Mouse (Mus musculus): ENCODE results near the gene Slc9a8. TPM values are rescaled to one million over a fixed set of nuclear protein-coding genes. Genes with fewer than 3 reads are reported as not detected.

The Slc9a8 gene
- polyA plus RNA-seq, 1 experiment = 75.4 TPM

- H3K27me3 ChIP-seq (ENCODE audit: control insufficient read depth, insufficient read depth, low read length) = no peaks in the 10 kb centered on the region
- no peaks in the 10 kb centered on the region for H3K4me1 ChIP-seq (replicated peaks; ENCODE audit: control insufficient read depth, insufficient read depth, low read length)
- WGBS = 78% methylated on average over 6 of the region's 6 CpGs
- H3K36me3 ChIP-seq (ENCODE audit: control insufficient read depth, insufficient read depth, low read length) = peaks cover 17% of the 10 kb centered on the region
- DNase-seq = peak; percentile 52
- peak; percentile 78; the same call in 1 of the 2 replicates for TF ChIP-seq CTCF (IDR thresholded peaks at IDR 0.05; ENCODE audit: borderline replicate concordance, control insufficient read depth, extremely low read depth, insufficient read depth, low read length, poor library complexity)
- no peak for TF ChIP-seq POLR2A (IDR thresholded peaks at IDR 0.05; ENCODE audit: control insufficient read depth, extremely low read depth, insufficient read depth, low read length, poor library complexity)
- H3K27ac ChIP-seq (ENCODE audit: control insufficient read depth, insufficient read depth, low read length) = no peak overlapping the region
- H3K4me3 ChIP-seq (ENCODE audit: control insufficient read depth, insufficient read depth, low read length) = no peak overlapping the region
These were observed 41.4 kb downstream of the Slc9a8 start for GRCm38 (mm10) chr2:167462954-167463353.

- TF ChIP-seq CTCF (IDR thresholded peaks at IDR 0.05; ENCODE audit: borderline replicate concordance, control insufficient read depth, extremely low read depth, insufficient read depth, low read length, poor library complexity) = no peak
- TF ChIP-seq POLR2A (IDR thresholded peaks at IDR 0.05; ENCODE audit: control insufficient read depth, extremely low read depth, insufficient read depth, low read length, poor library complexity) = no peak
- H3K27me3 ChIP-seq (ENCODE audit: control insufficient read depth, insufficient read depth, low read length) = no peaks in the 10 kb centered on the region
- no peak overlapping the region for H3K27ac ChIP-seq (ENCODE audit: control insufficient read depth, insufficient read depth, low read length)
- 94% methylated on average over 5 of the region's 5 CpGs for WGBS
- H3K36me3 ChIP-seq (ENCODE audit: control insufficient read depth, insufficient read depth, low read length) = peaks cover 20% of the 10 kb centered on the region
- no peak overlapping the region for H3K4me3 ChIP-seq (ENCODE audit: control insufficient read depth, insufficient read depth, low read length)
- no peaks in the 10 kb centered on the region for H3K4me1 ChIP-seq (replicated peaks; ENCODE audit: control insufficient read depth, insufficient read depth, low read length)
- DNase-seq = no peak
These were observed 42.3 kb downstream of the Slc9a8 start for GRCm38 (mm10) chr2:167463802-167464201.

- DNase-seq = no peak
- no peaks in the 10 kb centered on the region for H3K27me3 ChIP-seq (ENCODE audit: control insufficient read depth, insufficient read depth, low read length)
- peaks cover 31% of the 10 kb centered on the region for H3K36me3 ChIP-seq (ENCODE audit: control insufficient read depth, insufficient read depth, low read length)
- H3K27ac ChIP-seq (ENCODE audit: control insufficient read depth, insufficient read depth, low read length) = no peak overlapping the region
- TF ChIP-seq CTCF (IDR thresholded peaks at IDR 0.05; ENCODE audit: borderline replicate concordance, control insufficient read depth, extremely low read depth, insufficient read depth, low read length, poor library complexity) (no peak), POLR2A (IDR thresholded peaks at IDR 0.05; ENCODE audit: control insufficient read depth, extremely low read depth, insufficient read depth, low read length, poor library complexity) (no peak)
- WGBS = 99% methylated on average over 3 of the region's 3 CpGs
- H3K4me3 ChIP-seq (ENCODE audit: control insufficient read depth, insufficient read depth, low read length) = no peak overlapping the region
- H3K4me1 ChIP-seq (replicated peaks; ENCODE audit: control insufficient read depth, insufficient read depth, low read length) = no peaks in the 10 kb centered on the region
These were observed 44.4 kb downstream of the Slc9a8 start for GRCm38 (mm10) chr2:167465951-167466350.

GRCm38 (mm10) chr2:167467214-167467613 lies 45.7 kb downstream of the Slc9a8 start:
- TF ChIP-seq POLR2A (IDR thresholded peaks at IDR 0.05; ENCODE audit: control insufficient read depth, extremely low read depth, insufficient read depth, low read length, poor library complexity) (no peak), CTCF (IDR thresholded peaks at IDR 0.05; ENCODE audit: borderline replicate concordance, control insufficient read depth, extremely low read depth, insufficient read depth, low read length, poor library complexity) (no peak)
- Histone ChIP-seq H3K4me3 (ENCODE audit: control insufficient read depth, insufficient read depth, low read length) (no peak overlapping the region), H3K27me3 (ENCODE audit: control insufficient read depth, insufficient read depth, low read length) (no peaks in the 10 kb centered on the region), H3K4me1 (replicated peaks; ENCODE audit: control insufficient read depth, insufficient read depth, low read length) (no peaks in the 10 kb centered on the region), H3K36me3 (ENCODE audit: control insufficient read depth, insufficient read depth, low read length) (peaks cover 43% of the 10 kb centered on the region), H3K27ac (ENCODE audit: control insufficient read depth, insufficient read depth, low read length) (no peak overlapping the region)
- no peak for DNase-seq
- WGBS = 85% methylated on average over 5 of the region's 5 CpGs

GRCm38 (mm10) chr2:167468444-167468843 lies 46.9 kb downstream of the Slc9a8 start:
- TF ChIP-seq CTCF (IDR thresholded peaks at IDR 0.05; ENCODE audit: borderline replicate concordance, control insufficient read depth, extremely low read depth, insufficient read depth, low read length, poor library complexity) (no peak), POLR2A (IDR thresholded peaks at IDR 0.05; ENCODE audit: control insufficient read depth, extremely low read depth, insufficient read depth, low read length, poor library complexity) (no peak)
- H3K36me3 ChIP-seq (ENCODE audit: control insufficient read depth, insufficient read depth, low read length) = peaks cover 43% of the 10 kb centered on the region
- no peaks in the 10 kb centered on the region for H3K27me3 ChIP-seq (ENCODE audit: control insufficient read depth, insufficient read depth, low read length)
- WGBS = 98% methylated on average over 6 of the region's 6 CpGs
- H3K4me3 ChIP-seq (ENCODE audit: control insufficient read depth, insufficient read depth, low read length) = no peak overlapping the region
- H3K4me1 ChIP-seq (replicated peaks; ENCODE audit: control insufficient read depth, insufficient read depth, low read length) = no peaks in the 10 kb centered on the region
- no peak overlapping the region for H3K27ac ChIP-seq (ENCODE audit: control insufficient read depth, insufficient read depth, low read length)
- DNase-seq = peak; percentile 24

GRCm38 (mm10) chr2:167470611-167471010 lies 49.1 kb downstream of the Slc9a8 start:
- WGBS = 98% methylated on average over 3 of the region's 3 CpGs
- no peak overlapping the region for H3K27ac ChIP-seq (ENCODE audit: control insufficient read depth, insufficient read depth, low read length)
- H3K4me3 ChIP-seq (ENCODE audit: control insufficient read depth, insufficient read depth, low read length) = no peak overlapping the region
- DNase-seq = no peak
- no peaks in the 10 kb centered on the region for H3K4me1 ChIP-seq (replicated peaks; ENCODE audit: control insufficient read depth, insufficient read depth, low read length)
- peaks cover 51% of the 10 kb centered on the region for H3K36me3 ChIP-seq (ENCODE audit: control insufficient read depth, insufficient read depth, low read length)
- no peaks in the 10 kb centered on the region for H3K27me3 ChIP-seq (ENCODE audit: control insufficient read depth, insufficient read depth, low read length)
- TF ChIP-seq POLR2A (IDR thresholded peaks at IDR 0.05; ENCODE audit: control insufficient read depth, extremely low read depth, insufficient read depth, low read length, poor library complexity) = no peak
- no peak for TF ChIP-seq CTCF (IDR thresholded peaks at IDR 0.05; ENCODE audit: borderline replicate concordance, control insufficient read depth, extremely low read depth, insufficient read depth, low read length, poor library complexity)

GRCm38 (mm10) chr2:167471585-167471984 lies 50.1 kb downstream of the Slc9a8 start:
- no peak for DNase-seq
- Histone ChIP-seq H3K4me3 (ENCODE audit: control insufficient read depth, insufficient read depth, low read length) (no peak overlapping the region), H3K27ac (ENCODE audit: control insufficient read depth, insufficient read depth, low read length) (no peak overlapping the region), H3K4me1 (replicated peaks; ENCODE audit: control insufficient read depth, insufficient read depth, low read length) (0 out of 2 replicates have a peak, but pooled peaks cover 3% of the 10 kb centered on the region), H3K27me3 (ENCODE audit: control insufficient read depth, insufficient read depth, low read length) (no peaks in the 10 kb centered on the region), H3K36me3 (ENCODE audit: control insufficient read depth, insufficient read depth, low read length) (peaks cover 41% of the 10 kb centered on the region)
- WGBS = 93% methylated on average over 6 of the region's 6 CpGs
- no peak for TF ChIP-seq CTCF (IDR thresholded peaks at IDR 0.05; ENCODE audit: borderline replicate concordance, control insufficient read depth, extremely low read depth, insufficient read depth, low read length, poor library complexity)
- TF ChIP-seq POLR2A (IDR thresholded peaks at IDR 0.05; ENCODE audit: control insufficient read depth, extremely low read depth, insufficient read depth, low read length, poor library complexity) = no peak
